Mouse (Mus musculus) liver, embryonic 12.5 days (tissue): ENCODE data around the gene Ammecr1. TPM values are rescaled to one million over a fixed set of nuclear protein-coding genes. Genes with fewer than 3 reads are reported as not detected.

Experiments used
- ATAC-seq: fragments of 200-750 bp; cut with Nextera tagmentation; 2 replicates; pipeline ENCODE4 v1.8.0; 2017; ENCODE audit warnings: moderate number of reproducible peaks, mild to moderate bottlenecking, moderate library complexity
- H3K27ac ChIP-seq: fragments of 300-500 bp; sonication (generic); 2 replicates; pipeline ENCODE4 v1.5.1; 2016; ENCODE audit warnings: mild to moderate bottlenecking
- H3K27me3 ChIP-seq: fragments of 300-500 bp; sonication (generic); replicated peaks from 2 replicates; pipeline ENCODE4 v1.6.1; 2016; ENCODE audit warnings: mild to moderate bottlenecking, moderate library complexity
- H3K36me3 ChIP-seq: fragments of 300-500 bp; sonication (generic); 2 replicates; pipeline ENCODE4 v1.6.1; 2016; ENCODE audit warnings: mild to moderate bottlenecking, moderate library complexity
- H3K4me1 ChIP-seq: fragments of 300-500 bp; sonication (generic); 2 replicates; pipeline ENCODE4 v1.6.1; 2016
- H3K4me2 ChIP-seq: fragments of 300-500 bp; sonication (generic); 2 replicates; pipeline ENCODE4 v1.6.1; 2016; ENCODE audit warnings: mild to moderate bottlenecking, moderate library complexity
- H3K4me3 ChIP-seq: fragments of 300-500 bp; sonication (generic); 2 replicates; pipeline ENCODE4 v1.5.1; 2016; ENCODE audit warnings: mild to moderate bottlenecking, moderate library complexity
- H3K9ac ChIP-seq: fragments of 300-500 bp; sonication (generic); 2 replicates; pipeline ENCODE4 v1.6.1; 2016; ENCODE audit warnings: mild to moderate bottlenecking, moderate library complexity
- H3K9me3 ChIP-seq: fragments of 300-500 bp; sonication (generic); replicated peaks from 2 replicates; pipeline ENCODE4 v1.6.1; 2016; ENCODE audit warnings: mild to moderate bottlenecking, moderate library complexity
- WGBS: fragments of 180-500 bp; shearing (Covaris S2); methylation state at CpG from one replicate; pipeline ENCODE4 v1.1.7; 2016; ENCODE audit not compliant: insufficient replicate concordance; 5-methylcytosine and 5-hydroxymethylcytosine counted together
- polyA plus RNA-seq: library from polyadenylated mRNA; unstranded; fragments of >200 nt; fragmentation: Nextera tagmentation; extraction: Ambion mirVana; gene quantifications from 2 replicates; pipeline ENCODE4 v1.2.1, GENCODE M21; 2016

The Ammecr1 gene
- polyA plus RNA-seq, 1 experiment from 2014 or later: 22.5 TPM

DNA sequence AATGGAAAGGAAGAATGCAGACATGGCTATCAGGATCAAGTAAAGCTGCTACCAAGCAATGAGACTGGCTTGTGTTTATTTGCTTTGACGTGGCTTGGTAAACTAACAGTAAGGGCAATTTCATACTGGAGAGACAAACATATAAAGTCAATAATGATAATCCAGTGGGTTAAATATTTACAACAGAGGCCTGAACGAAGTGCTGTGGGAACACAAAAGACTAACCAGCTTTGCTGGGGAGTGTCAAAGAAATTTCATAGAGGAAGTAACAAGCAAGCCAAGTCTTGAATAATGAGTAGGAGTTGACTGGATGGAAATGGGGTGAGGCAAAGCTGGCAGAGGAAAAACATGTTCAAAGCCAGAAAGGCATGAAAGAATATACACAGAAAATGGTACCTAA is 63.9 kb downstream of the Ammecr1 start:
- Histone ChIP-seq H3K9ac (no peak overlapping the region), H3K4me2 (no peak overlapping the region), H3K4me1 (no peaks in the 10 kb centered on the region), H3K4me3 (no peak overlapping the region), H3K27me3 (no peaks in the 10 kb centered on the region), H3K9me3 (no peaks in the 10 kb centered on the region), H3K27ac (no peak overlapping the region), H3K36me3 (no peaks in the 10 kb centered on the region)
- ATAC-seq: no peak
- 76% methylated on average over 2 of the region's 2 CpGs for WGBS

DNA sequence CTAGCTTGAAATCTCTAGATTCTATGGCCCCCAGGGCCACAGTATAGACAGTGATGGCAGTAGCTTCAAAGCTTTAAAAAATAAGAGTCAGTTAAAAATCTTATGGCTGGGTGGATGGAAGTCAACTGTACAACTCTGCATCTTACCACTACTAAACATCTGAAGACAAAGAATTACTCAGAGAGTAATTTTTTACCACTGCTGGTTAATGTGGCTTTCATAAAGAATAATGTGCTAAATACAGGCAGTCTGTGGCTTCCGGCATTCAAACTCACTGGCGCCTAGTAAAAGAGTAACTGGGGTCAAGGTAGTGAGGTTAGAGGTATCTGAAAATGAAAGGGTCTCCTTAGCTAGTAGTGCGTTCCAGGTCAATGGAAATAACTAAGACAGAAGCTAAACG is 64.6 kb downstream of the Ammecr1 start:
- 75% methylated on average over 4 of the region's 4 CpGs for WGBS

DNA sequence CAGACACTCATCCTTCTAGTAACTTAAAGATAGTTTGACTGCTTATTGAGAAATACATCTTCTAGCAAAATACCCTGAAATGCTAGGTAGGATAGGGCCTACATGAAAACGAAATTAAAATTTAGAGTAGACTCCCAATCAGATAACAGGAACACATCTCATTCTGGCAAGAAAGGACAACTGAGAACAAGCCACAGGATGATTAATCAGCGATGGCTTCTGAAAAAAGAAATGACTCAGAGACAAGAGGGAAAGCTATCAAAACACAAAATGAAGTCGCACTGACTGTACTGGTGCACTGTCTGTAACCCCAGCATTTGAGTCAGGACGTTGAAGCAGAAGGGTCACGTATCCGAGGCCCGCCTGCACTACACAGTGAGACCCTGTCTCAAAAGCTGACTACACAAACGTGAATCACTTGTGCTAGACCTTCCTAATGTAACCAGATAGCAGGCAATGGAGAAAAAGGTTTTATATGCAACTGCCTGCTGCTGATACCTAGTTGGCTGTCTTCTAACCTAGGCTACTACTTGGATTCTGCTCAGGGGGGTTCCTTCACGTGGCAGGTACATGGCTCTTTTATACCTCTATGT is 68.1 kb downstream of the Ammecr1 start:
- no peak overlapping the region for H3K4me2 ChIP-seq
- no peaks in the 10 kb centered on the region for H3K36me3 ChIP-seq
- no peaks in the 10 kb centered on the region for H3K9me3 ChIP-seq
- H3K9ac ChIP-seq: no peak overlapping the region
- ATAC-seq: no peak
- no peaks in the 10 kb centered on the region for H3K27me3 ChIP-seq
- 80% methylated on average over 9 of the region's 9 CpGs for WGBS
- H3K4me1 ChIP-seq: no peaks in the 10 kb centered on the region
- no peak overlapping the region for H3K4me3 ChIP-seq
- H3K27ac ChIP-seq: no peak overlapping the region

More for the DNA sequence above, 64.6 kb downstream of the Ammecr1 start:
- no peak overlapping the region for H3K4me2 ChIP-seq
- ATAC-seq: no peak
- no peak overlapping the region for H3K27ac ChIP-seq
- no peaks in the 10 kb centered on the region for H3K36me3 ChIP-seq
- no peaks in the 10 kb centered on the region for H3K9me3 ChIP-seq
- no peak overlapping the region for H3K9ac ChIP-seq
- no peaks in the 10 kb centered on the region for H3K4me1 ChIP-seq
- no peaks in the 10 kb centered on the region for H3K27me3 ChIP-seq
- H3K4me3 ChIP-seq: no peak overlapping the region

DNA sequence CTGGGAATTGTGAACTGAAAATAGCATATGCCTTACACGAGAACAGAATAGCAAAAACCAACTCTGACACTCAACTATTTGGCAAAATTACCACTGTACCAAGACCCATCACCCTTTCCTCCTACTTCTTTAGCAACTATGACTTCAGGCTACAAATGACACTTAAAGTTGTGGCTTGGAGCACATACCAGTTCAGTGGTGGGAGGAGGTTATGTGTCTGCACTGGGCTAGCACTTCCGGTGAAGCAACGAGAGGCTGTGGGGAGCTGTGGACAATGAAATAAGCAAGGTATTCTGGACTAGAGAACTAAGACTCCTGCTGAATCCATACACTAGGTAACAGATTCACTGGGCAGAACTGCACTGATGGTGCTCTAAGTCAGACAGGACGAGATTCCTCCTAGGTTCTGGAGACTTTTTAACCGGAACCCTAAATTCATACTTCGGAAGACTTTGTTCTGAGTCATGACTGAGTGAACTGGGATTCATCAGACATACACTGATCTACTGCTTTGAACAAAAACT is 69.0 kb downstream of the Ammecr1 start:
- H3K36me3 ChIP-seq: no peaks in the 10 kb centered on the region
- H3K27ac ChIP-seq: no peak overlapping the region
- H3K9ac ChIP-seq: no peak overlapping the region
- WGBS: 88% methylated on average over 6 of the region's 6 CpGs
- no peaks in the 10 kb centered on the region for H3K4me1 ChIP-seq
- no peak overlapping the region for H3K4me2 ChIP-seq
- no peaks in the 10 kb centered on the region for H3K9me3 ChIP-seq
- no peaks in the 10 kb centered on the region for H3K27me3 ChIP-seq
- no peak overlapping the region for H3K4me3 ChIP-seq
- no peak for ATAC-seq

DNA sequence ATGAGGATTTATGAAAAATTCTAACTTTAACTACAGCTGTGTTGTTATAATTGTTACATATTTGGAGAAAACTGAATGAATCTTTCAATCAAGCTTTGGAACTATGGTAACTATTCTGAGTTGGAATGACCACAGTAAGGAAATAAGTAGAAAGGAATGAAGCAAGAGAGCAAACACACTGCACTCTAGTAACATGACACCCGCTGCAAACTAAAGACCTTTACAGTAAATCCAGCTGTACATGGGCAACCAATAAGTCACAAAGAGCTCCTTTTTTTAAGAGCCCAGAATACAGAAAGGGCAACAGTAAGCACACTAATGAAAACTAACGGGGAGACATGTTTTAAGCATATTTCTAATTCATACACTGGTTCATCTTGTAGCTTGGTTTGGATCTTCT is 71.2 kb downstream of the Ammecr1 start:
- WGBS: 82% methylated on average over 2 of the region's 2 CpGs
- ATAC-seq: no peak
- H3K9ac ChIP-seq: no peak overlapping the region

DNA sequence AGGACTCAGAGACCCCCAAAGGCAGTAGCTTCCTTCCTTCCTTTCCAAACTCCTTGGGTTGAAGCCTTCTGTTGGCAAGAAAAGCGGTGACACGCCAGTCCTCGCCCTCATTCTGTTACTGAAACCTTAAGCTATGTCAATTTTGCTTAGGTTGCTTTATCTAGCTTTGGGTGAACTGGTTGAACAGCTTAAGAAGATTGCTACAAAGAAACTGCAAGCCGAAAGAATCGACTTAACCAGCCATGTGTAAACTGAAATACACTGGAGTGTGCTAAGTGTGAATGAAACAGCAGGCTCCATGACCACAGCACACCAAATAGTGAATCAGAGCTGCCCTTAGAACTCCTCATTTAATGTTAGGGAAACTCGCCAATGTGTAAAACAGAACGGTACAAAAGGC is 80.6 kb downstream of the Ammecr1 start:
- Histone ChIP-seq H3K4me3 (no peak overlapping the region), H3K36me3 (peaks cover 3% of the 10 kb centered on the region; the same call in 1 of the 2 replicates), H3K9ac (no peak overlapping the region), H3K4me1 (no peaks in the 10 kb centered on the region), H3K27me3 (no peaks in the 10 kb centered on the region), H3K4me2 (no peak overlapping the region), H3K9me3 (no peaks in the 10 kb centered on the region), H3K27ac (no peak overlapping the region)
- ATAC-seq: no peak
- 80% methylated on average over 7 of the region's 7 CpGs for WGBS

More for the DNA sequence above, 71.2 kb downstream of the Ammecr1 start:
- Histone ChIP-seq H3K4me3 (no peak overlapping the region), H3K4me1 (no peaks in the 10 kb centered on the region), H3K27me3 (no peaks in the 10 kb centered on the region), H3K27ac (no peak overlapping the region), H3K36me3 (no peaks in the 10 kb centered on the region), H3K9me3 (no peaks in the 10 kb centered on the region), H3K4me2 (no peak overlapping the region)

DNA sequence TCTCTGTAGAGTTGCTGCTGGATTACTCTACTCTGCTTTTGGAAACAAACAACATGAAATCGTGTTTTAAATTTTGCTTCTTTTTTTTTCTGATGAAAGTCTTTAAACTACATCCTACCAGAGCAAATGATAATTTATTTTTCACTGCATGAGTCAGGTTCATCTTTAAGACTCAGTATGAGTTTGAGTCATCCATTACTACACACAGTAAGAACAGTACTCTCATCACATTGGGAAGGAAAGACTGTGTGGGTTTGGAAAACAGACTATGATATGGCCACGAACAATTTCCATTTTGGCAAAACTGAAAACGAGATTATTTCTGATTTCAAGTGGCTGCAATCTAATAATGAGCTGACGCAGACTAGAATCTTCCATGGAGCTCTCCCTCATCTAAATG is 82.9 kb downstream of the Ammecr1 start:
- no peak for ATAC-seq
- no peaks in the 10 kb centered on the region for H3K4me1 ChIP-seq
- H3K4me2 ChIP-seq: no peak overlapping the region
- WGBS: 73% methylated on average over 4 of the region's 4 CpGs
- no peak overlapping the region for H3K9ac ChIP-seq
- H3K9me3 ChIP-seq: no peaks in the 10 kb centered on the region
- H3K27ac ChIP-seq: no peak overlapping the region
- no peak overlapping the region for H3K4me3 ChIP-seq
- peaks cover 3% of the 10 kb centered on the region; the same call in 1 of the 2 replicates for H3K36me3 ChIP-seq
- H3K27me3 ChIP-seq: no peaks in the 10 kb centered on the region

DNA sequence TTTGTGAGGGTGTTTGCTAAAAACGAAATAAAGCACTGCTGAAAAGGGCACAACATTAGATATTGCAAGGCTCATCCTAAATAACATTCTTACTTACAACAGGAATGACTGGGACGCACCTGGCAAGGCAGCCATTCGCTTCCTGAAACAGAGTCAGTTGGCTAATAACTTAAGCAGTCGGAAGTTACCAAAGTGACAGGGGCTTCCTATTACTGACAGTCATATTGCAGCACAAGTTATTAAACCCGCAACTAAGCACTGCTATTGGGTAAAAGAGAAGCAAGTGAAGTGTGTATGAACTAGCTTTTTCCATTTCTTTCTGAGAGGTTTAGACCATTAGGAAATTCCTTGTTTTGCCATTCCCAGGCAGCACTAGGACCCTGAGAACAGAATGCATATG is 84.3 kb downstream of the Ammecr1 start:
- Histone ChIP-seq H3K9me3 (no peaks in the 10 kb centered on the region), H3K27me3 (no peaks in the 10 kb centered on the region), H3K36me3 (no peaks in the 10 kb centered on the region; the same call in 1 of the 2 replicates), H3K4me3 (no peak overlapping the region), H3K27ac (no peak overlapping the region), H3K4me2 (no peak overlapping the region), H3K4me1 (no peaks in the 10 kb centered on the region), H3K9ac (no peak overlapping the region)
- 72% methylated on average over 5 of the region's 5 CpGs for WGBS
- no peak for ATAC-seq

DNA sequence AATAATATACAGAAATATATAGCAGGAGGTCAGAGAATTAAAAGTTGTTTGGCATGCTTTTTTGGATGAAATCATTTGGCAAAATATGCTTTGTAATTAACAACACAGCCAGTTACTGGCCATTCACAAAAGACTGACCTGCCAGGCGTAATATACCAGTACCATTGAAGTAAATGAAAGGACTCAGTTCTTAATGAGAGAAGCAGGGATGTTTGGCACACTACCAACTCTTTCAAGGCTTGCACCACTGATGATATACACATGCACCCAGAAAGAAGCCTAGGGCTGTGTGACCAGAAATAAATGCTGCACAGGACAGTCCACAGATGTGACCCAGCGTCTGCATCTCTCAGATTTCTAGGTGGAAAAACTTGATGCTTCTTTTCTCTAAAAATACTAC is 96.7 kb downstream of the Ammecr1 start:
- Histone ChIP-seq H3K27me3 (no peaks in the 10 kb centered on the region), H3K27ac (no peak overlapping the region), H3K9me3 (no peaks in the 10 kb centered on the region), H3K4me2 (no peak overlapping the region), H3K36me3 (no peaks in the 10 kb centered on the region), H3K4me1 (no peaks in the 10 kb centered on the region), H3K9ac (no peak overlapping the region), H3K4me3 (no peak overlapping the region)
- WGBS: 77% methylated on average over 2 of the region's 2 CpGs
- no peak for ATAC-seq

DNA sequence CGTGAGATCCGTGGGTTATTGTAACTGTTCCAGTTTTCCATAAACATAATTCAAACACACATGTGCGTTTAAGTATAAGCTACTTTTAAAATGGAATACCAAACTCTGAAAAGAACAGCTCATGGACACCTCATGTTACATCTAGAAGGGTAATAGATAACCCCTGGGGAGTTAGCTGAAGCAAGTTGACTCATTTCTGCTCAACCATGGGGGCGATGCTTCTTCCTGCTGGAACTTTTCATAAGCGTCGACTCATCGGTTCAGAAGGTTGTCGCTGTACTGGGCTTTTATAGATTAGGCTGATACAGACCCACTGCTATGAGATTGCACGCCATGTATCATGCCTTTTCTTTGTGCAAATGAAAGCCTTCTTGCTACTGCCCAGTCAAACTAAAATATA is 118.5 kb downstream of the Ammecr1 start:
- H3K4me3 ChIP-seq: no peak overlapping the region
- 79% methylated on average over 9 of the region's 9 CpGs for WGBS
- no peaks in the 10 kb centered on the region for H3K4me1 ChIP-seq
- no peak overlapping the region for H3K4me2 ChIP-seq
- H3K27ac ChIP-seq: no peak overlapping the region
- H3K9ac ChIP-seq: no peak overlapping the region
- ATAC-seq: no peak
- H3K27me3 ChIP-seq: no peaks in the 10 kb centered on the region
- H3K9me3 ChIP-seq: no peaks in the 10 kb centered on the region
- no peaks in the 10 kb centered on the region for H3K36me3 ChIP-seq

DNA sequence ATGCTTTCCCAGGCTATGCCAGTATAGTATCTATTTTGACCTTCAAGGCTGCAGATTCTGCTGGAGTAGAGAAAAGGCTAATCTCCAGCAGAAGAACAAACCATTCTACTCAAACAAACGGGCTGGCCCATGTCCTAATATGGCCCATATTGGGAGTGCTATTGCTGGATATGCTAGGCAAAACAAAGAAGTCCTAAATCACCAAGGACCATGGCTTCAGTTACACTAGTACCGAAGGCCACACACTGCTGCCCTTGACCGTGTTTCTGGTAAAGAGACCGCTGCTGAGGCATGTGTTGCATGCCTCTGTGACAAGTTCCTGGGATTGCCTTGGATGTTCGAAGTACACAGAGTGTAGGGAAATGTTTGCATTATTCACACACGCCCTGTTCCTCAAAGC is 120.3 kb downstream of the Ammecr1 start:
- ATAC-seq: no peak
- WGBS: 85% methylated on average over 6 of the region's 6 CpGs
- no peaks in the 10 kb centered on the region for H3K9me3 ChIP-seq
- H3K9ac ChIP-seq: no peak overlapping the region
- H3K27me3 ChIP-seq: no peaks in the 10 kb centered on the region
- no peak overlapping the region for H3K4me2 ChIP-seq
- 0 out of 2 replicates have a peak, but pooled peaks cover 5% of the 10 kb centered on the region for H3K36me3 ChIP-seq
- no peak overlapping the region for H3K4me3 ChIP-seq
- H3K4me1 ChIP-seq: no peaks in the 10 kb centered on the region
- H3K27ac ChIP-seq: no peak overlapping the region

DNA sequence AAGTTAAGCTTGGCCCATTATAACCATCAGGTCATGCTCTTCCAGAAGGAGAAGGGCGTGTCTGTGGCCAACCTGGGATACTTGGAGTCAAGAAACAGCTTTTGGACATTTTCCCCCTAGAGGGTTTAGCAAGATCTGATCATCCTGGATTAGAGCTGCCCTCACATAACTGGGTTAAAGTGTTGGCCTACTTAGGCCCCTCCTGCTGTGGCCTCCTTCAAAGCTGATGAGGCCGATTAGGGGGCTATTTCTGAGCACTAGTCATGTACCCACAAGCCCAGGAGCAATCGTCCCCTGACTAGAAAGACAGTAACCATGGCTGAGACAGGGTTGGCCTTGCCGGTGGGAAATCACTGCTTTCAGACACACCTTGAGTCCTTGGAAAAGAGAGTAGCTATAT is 124.6 kb downstream of the Ammecr1 start:
- H3K9ac ChIP-seq: no peak overlapping the region
- H3K27ac ChIP-seq: no peak overlapping the region
- no peak for ATAC-seq
- H3K9me3 ChIP-seq: no peaks in the 10 kb centered on the region
- H3K27me3 ChIP-seq: no peaks in the 10 kb centered on the region
- WGBS: 79% methylated on average over 4 of the region's 4 CpGs
- H3K4me3 ChIP-seq: no peak overlapping the region
- no peak overlapping the region for H3K4me2 ChIP-seq
- peaks cover 9% of the 10 kb centered on the region; the same call in 1 of the 2 replicates for H3K36me3 ChIP-seq
- no peaks in the 10 kb centered on the region for H3K4me1 ChIP-seq

DNA sequence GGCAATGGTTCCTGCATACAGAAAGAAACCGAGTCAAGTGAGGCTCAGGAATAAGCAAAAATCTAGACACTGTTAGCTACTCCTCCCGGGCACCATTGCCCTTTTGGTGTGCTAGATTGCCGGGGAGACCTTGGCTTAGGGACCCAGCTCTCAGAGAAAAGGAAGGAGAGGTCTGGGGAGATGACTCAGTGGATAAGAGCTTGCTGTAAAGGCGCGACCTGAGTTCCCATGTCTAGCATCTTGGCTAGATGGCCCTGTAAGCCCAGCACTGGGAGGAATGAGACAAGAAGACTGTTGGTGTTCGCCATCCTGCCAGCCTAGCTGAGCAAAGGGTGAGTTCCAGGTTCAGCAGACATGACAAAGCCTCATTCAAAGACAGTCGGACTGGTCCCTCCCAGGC is 127.1 kb downstream of the Ammecr1 start:
- H3K4me1 ChIP-seq: no peaks in the 10 kb centered on the region
- ATAC-seq: no peak
- H3K4me2 ChIP-seq: no peak overlapping the region
- WGBS: 74% methylated on average over 7 of the region's 7 CpGs
- peaks cover 30% of the 10 kb centered on the region for H3K36me3 ChIP-seq
- no peak overlapping the region for H3K9ac ChIP-seq
- H3K9me3 ChIP-seq: no peaks in the 10 kb centered on the region
- H3K27me3 ChIP-seq: no peaks in the 10 kb centered on the region
- H3K27ac ChIP-seq: no peak overlapping the region
- H3K4me3 ChIP-seq: no peak overlapping the region
